Mouse (Mus musculus): ENCODE measurements at regions not wholly inside any gene's neighbourhood (a gene's known extent, or its start where the extent isn't known, plus 50 kb on each side); places are given as distances from the start of the nearest gene placed in this dataset.

GRCm38 (mm10) chr17:69736379-69737096 is 232.3 kb upstream of the Dlgap1 start:
- H3K4me2 ChIP-seq (ENCODE audit: low read depth, low read length): no peak overlapping the region
- no peaks in the 10 kb centered on the region for H3K36me3 ChIP-seq (ENCODE audit: control insufficient read depth, insufficient read depth, low read length)
- DNase-seq (ENCODE audit: low spot score) (no peak), ATAC-seq (ENCODE audit: low read depth) (no peak)
- 71% methylated on average over 4 of the region's 4 CpGs for WGBS
- no peak overlapping the region for H3K4me3 ChIP-seq (ENCODE audit: low read depth, low read length)
- no peak overlapping the region for H3K27ac ChIP-seq (replicated peaks; ENCODE audit: low read depth, low read length)
- no peaks in the 10 kb centered on the region for H3K4me1 ChIP-seq (ENCODE audit: control insufficient read depth, insufficient read depth, low read length)
- H3K9ac ChIP-seq (ENCODE audit: low read depth, low read length): no peak overlapping the region
- no peaks in the 10 kb centered on the region for H3K27me3 ChIP-seq (replicated peaks; ENCODE audit: control insufficient read depth, insufficient read depth, low read length)
- 0 out of 2 replicates have a peak, but pooled peaks cover 4% of the 10 kb centered on the region for H3K9me3 ChIP-seq (ENCODE audit: control insufficient read depth, low read length)

GRCm38 (mm10) chr17:69769002-69769421 is 199.9 kb upstream of the Dlgap1 start:
- Histone ChIP-seq H3K4me3 (ENCODE audit: low read depth, low read length) (no peak overlapping the region), H3K9me3 (ENCODE audit: control insufficient read depth, low read length) (no peaks in the 10 kb centered on the region), H3K9ac (ENCODE audit: low read depth, low read length) (no peak overlapping the region), H3K27ac (replicated peaks; ENCODE audit: low read depth, low read length) (no peak overlapping the region), H3K4me2 (ENCODE audit: low read depth, low read length) (no peak overlapping the region), H3K27me3 (replicated peaks; ENCODE audit: control insufficient read depth, insufficient read depth, low read length) (no peaks in the 10 kb centered on the region), H3K36me3 (ENCODE audit: control insufficient read depth, insufficient read depth, low read length) (no peaks in the 10 kb centered on the region), H3K4me1 (ENCODE audit: control insufficient read depth, insufficient read depth, low read length) (no peaks in the 10 kb centered on the region)
- DNase-seq (ENCODE audit: low spot score) (peak; percentile 13), ATAC-seq (ENCODE audit: low read depth) (no peak)
- WGBS: 57% methylated on average over 8 of the region's 8 CpGs

GRCm38 (mm10) chr17:69770046-69770445 is 198.8 kb upstream of the Dlgap1 start:
- Histone ChIP-seq H3K4me2 (ENCODE audit: low read depth, low read length) (no peak overlapping the region), H3K4me3 (ENCODE audit: low read depth, low read length) (no peak overlapping the region), H3K9me3 (ENCODE audit: control insufficient read depth, low read length) (no peaks in the 10 kb centered on the region), H3K9ac (ENCODE audit: low read depth, low read length) (no peak overlapping the region), H3K4me1 (ENCODE audit: control insufficient read depth, insufficient read depth, low read length) (no peaks in the 10 kb centered on the region), H3K36me3 (ENCODE audit: control insufficient read depth, insufficient read depth, low read length) (no peaks in the 10 kb centered on the region), H3K27ac (replicated peaks; ENCODE audit: low read depth, low read length) (no peak overlapping the region), H3K27me3 (replicated peaks; ENCODE audit: control insufficient read depth, insufficient read depth, low read length) (no peaks in the 10 kb centered on the region)
- WGBS: 82% methylated on average over 4 of the region's 4 CpGs
- no peak for DNase-seq (ENCODE audit: low spot score)
- no peak for ATAC-seq (ENCODE audit: low read depth)

- no peaks in the 10 kb centered on the region for H3K27me3 ChIP-seq (replicated peaks; ENCODE audit: control insufficient read depth, insufficient read depth, low read length)
- H3K27ac ChIP-seq (replicated peaks; ENCODE audit: low read depth, low read length): no peak overlapping the region
- DNase-seq (ENCODE audit: low spot score): no peak
- H3K9me3 ChIP-seq (ENCODE audit: control insufficient read depth, low read length): no peaks in the 10 kb centered on the region
- H3K4me1 ChIP-seq (ENCODE audit: control insufficient read depth, insufficient read depth, low read length): no peaks in the 10 kb centered on the region
- no peak for ATAC-seq (ENCODE audit: low read depth)
- H3K9ac ChIP-seq (ENCODE audit: low read depth, low read length): no peak overlapping the region
- WGBS: 89% methylated on average over 1 of the region's 1 CpGs
- H3K4me2 ChIP-seq (ENCODE audit: low read depth, low read length): no peak overlapping the region
- no peaks in the 10 kb centered on the region for H3K36me3 ChIP-seq (ENCODE audit: control insufficient read depth, insufficient read depth, low read length)
- no peak overlapping the region for H3K4me3 ChIP-seq (ENCODE audit: low read depth, low read length)
These were observed 187.7 kb upstream of the Dlgap1 start for GRCm38 (mm10) chr17:69781201-69781600.

GRCm38 (mm10) chr17:69786985-69787384 is 181.9 kb upstream of the Dlgap1 start:
- no peak overlapping the region for H3K4me3 ChIP-seq (ENCODE audit: low read depth, low read length)
- no peaks in the 10 kb centered on the region for H3K27me3 ChIP-seq (replicated peaks; ENCODE audit: control insufficient read depth, insufficient read depth, low read length)
- no peak overlapping the region for H3K9ac ChIP-seq (ENCODE audit: low read depth, low read length)
- no peak overlapping the region for H3K4me2 ChIP-seq (ENCODE audit: low read depth, low read length)
- ATAC-seq (ENCODE audit: low read depth): no peak
- no peaks in the 10 kb centered on the region for H3K4me1 ChIP-seq (ENCODE audit: control insufficient read depth, insufficient read depth, low read length)
- no peak for DNase-seq (ENCODE audit: low spot score)
- WGBS: 70% methylated on average over 3 of the region's 3 CpGs
- H3K27ac ChIP-seq (replicated peaks; ENCODE audit: low read depth, low read length): no peak overlapping the region
- H3K36me3 ChIP-seq (ENCODE audit: control insufficient read depth, insufficient read depth, low read length): no peaks in the 10 kb centered on the region
- H3K9me3 ChIP-seq (ENCODE audit: control insufficient read depth, low read length): no peaks in the 10 kb centered on the region

- Histone ChIP-seq H3K4me3 (ENCODE audit: low read depth, low read length) (no peak overlapping the region), H3K4me1 (ENCODE audit: control insufficient read depth, insufficient read depth, low read length) (no peaks in the 10 kb centered on the region), H3K27me3 (replicated peaks; ENCODE audit: control insufficient read depth, insufficient read depth, low read length) (no peaks in the 10 kb centered on the region), H3K36me3 (ENCODE audit: control insufficient read depth, insufficient read depth, low read length) (no peaks in the 10 kb centered on the region), H3K9ac (ENCODE audit: low read depth, low read length) (no peak overlapping the region), H3K4me2 (ENCODE audit: low read depth, low read length) (no peak overlapping the region), H3K9me3 (ENCODE audit: control insufficient read depth, low read length) (no peaks in the 10 kb centered on the region), H3K27ac (replicated peaks; ENCODE audit: low read depth, low read length) (no peak overlapping the region)
- whole genome bisulfite sequencing: 49% methylated on average over 5 of the region's 5 CpGs
- DNase-seq (ENCODE audit: low spot score) (no peak), ATAC-seq (ENCODE audit: low read depth) (no peak)
These were observed 147.4 kb upstream of the Dlgap1 start for GRCm38 (mm10) chr17:69821473-69821872.

GRCm38 (mm10) chr17:69821901-69822300 is 147.0 kb upstream of the Dlgap1 start:
- Histone ChIP-seq H3K27me3 (replicated peaks; ENCODE audit: control insufficient read depth, insufficient read depth, low read length) (no peaks in the 10 kb centered on the region), H3K36me3 (ENCODE audit: control insufficient read depth, insufficient read depth, low read length) (no peaks in the 10 kb centered on the region), H3K9me3 (ENCODE audit: control insufficient read depth, low read length) (no peaks in the 10 kb centered on the region), H3K27ac (replicated peaks; ENCODE audit: low read depth, low read length) (no peak overlapping the region), H3K9ac (ENCODE audit: low read depth, low read length) (no peak overlapping the region), H3K4me1 (ENCODE audit: control insufficient read depth, insufficient read depth, low read length) (no peaks in the 10 kb centered on the region), H3K4me3 (ENCODE audit: low read depth, low read length) (no peak overlapping the region), H3K4me2 (ENCODE audit: low read depth, low read length) (no peak overlapping the region)
- ATAC-seq (ENCODE audit: low read depth) (no peak), DNase-seq (ENCODE audit: low spot score) (no peak)
- 79% methylated on average over 2 of the region's 2 CpGs for WGBS

- Histone ChIP-seq H3K4me2 (ENCODE audit: low read depth, low read length) (no peak overlapping the region), H3K4me3 (ENCODE audit: low read depth, low read length) (no peak overlapping the region), H3K27me3 (replicated peaks; ENCODE audit: control insufficient read depth, insufficient read depth, low read length) (no peaks in the 10 kb centered on the region), H3K4me1 (ENCODE audit: control insufficient read depth, insufficient read depth, low read length) (no peaks in the 10 kb centered on the region), H3K36me3 (ENCODE audit: control insufficient read depth, insufficient read depth, low read length) (no peaks in the 10 kb centered on the region), H3K9ac (ENCODE audit: low read depth, low read length) (no peak overlapping the region), H3K9me3 (ENCODE audit: control insufficient read depth, low read length) (no peaks in the 10 kb centered on the region), H3K27ac (replicated peaks; ENCODE audit: low read depth, low read length) (no peak overlapping the region)
- DNase-seq (ENCODE audit: low spot score) (no peak), ATAC-seq (ENCODE audit: low read depth) (no peak)
- WGBS: 85% methylated on average over 1 of the region's 1 CpGs
These were observed 146.0 kb upstream of the Dlgap1 start for GRCm38 (mm10) chr17:69822921-69823320.

- no peak overlapping the region for H3K4me2 ChIP-seq (ENCODE audit: low read depth, low read length)
- 28% methylated on average over 5 of the region's 5 CpGs for WGBS
These were observed 127.6 kb upstream of the Dlgap1 start for GRCm38 (mm10) chr17:69841308-69841707.

More at GRCm38 (mm10) chr17:69841308-69841707, 127.6 kb upstream of the Dlgap1 start:
- no peak overlapping the region for H3K27ac ChIP-seq (replicated peaks; ENCODE audit: low read depth, low read length)
- DNase-seq (ENCODE audit: low spot score) (peak; percentile 14), ATAC-seq (ENCODE audit: low read depth) (no peak)
- H3K27me3 ChIP-seq (replicated peaks; ENCODE audit: control insufficient read depth, insufficient read depth, low read length): no peaks in the 10 kb centered on the region
- no peaks in the 10 kb centered on the region for H3K9me3 ChIP-seq (ENCODE audit: control insufficient read depth, low read length)
- no peaks in the 10 kb centered on the region for H3K4me1 ChIP-seq (ENCODE audit: control insufficient read depth, insufficient read depth, low read length)
- H3K4me3 ChIP-seq (ENCODE audit: low read depth, low read length): no peak overlapping the region
- H3K36me3 ChIP-seq (ENCODE audit: control insufficient read depth, insufficient read depth, low read length): no peaks in the 10 kb centered on the region
- no peak overlapping the region for H3K9ac ChIP-seq (ENCODE audit: low read depth, low read length)
